Mouse (Mus musculus) embryonic facial prominence, embryonic 12.5 days (tissue): ENCODE results near the gene Nin. TPM values are rescaled to one million over a fixed set of nuclear protein-coding genes. Genes with fewer than 3 reads are reported as not detected.

Source experiments
- ATAC-seq: fragments of 200-750 bp; cut with Nextera tagmentation; 2 replicates; pipeline ENCODE4 v1.8.0; 2017; ENCODE audit not compliant: insufficient number of reproducible peaks, insufficient read depth, low FRiP score, low TSS enrichment
- H3K27ac ChIP-seq: fragments of 300-500 bp; sonication (generic); 2 replicates; pipeline ENCODE4 v1.5.1; 2016; ENCODE audit warnings: mild to moderate bottlenecking
- H3K27me3 ChIP-seq: fragments of 300-500 bp; sonication (generic); 2 replicates; pipeline ENCODE4 v1.6.1; 2016; ENCODE audit warnings: mild to moderate bottlenecking, moderate library complexity
- H3K36me3 ChIP-seq: fragments of 300-500 bp; sonication (generic); 2 replicates; pipeline ENCODE4 v1.6.1; 2016; ENCODE audit warnings: mild to moderate bottlenecking
- H3K4me1 ChIP-seq: fragments of 300-500 bp; sonication (generic); 2 replicates; pipeline ENCODE4 v1.6.1; 2016
- H3K4me2 ChIP-seq: fragments of 300-500 bp; sonication (generic); replicated peaks from 2 replicates; pipeline ENCODE4 v1.6.1; 2016; ENCODE audit warnings: mild to moderate bottlenecking, moderate library complexity
- H3K4me3 ChIP-seq: fragments of 300-500 bp; sonication (generic); 2 replicates; pipeline ENCODE4 v1.5.1; 2016; ENCODE audit warnings: mild to moderate bottlenecking
- H3K9ac ChIP-seq: fragments of 300-500 bp; sonication (generic); 2 replicates; pipeline ENCODE4 v1.6.1; 2016; ENCODE audit warnings: mild to moderate bottlenecking, moderate library complexity
- H3K9me3 ChIP-seq: fragments of 300-500 bp; sonication (generic); 2 replicates; pipeline ENCODE4 v1.6.1; 2016; ENCODE audit warnings: mild to moderate bottlenecking, moderate library complexity
- WGBS: fragments of 180-500 bp; shearing (Covaris S2); methylation state at CpG from one replicate; pipeline ENCODE4 v1.1.7; 2016; 5-methylcytosine and 5-hydroxymethylcytosine counted together
- polyA plus RNA-seq: library from polyadenylated mRNA; unstranded; fragments of >200 nt; fragmentation: Nextera tagmentation; extraction: Ambion mirVana; gene quantifications from 2 replicates; pipeline ENCODE4 v1.2.1, GENCODE M21; 2016

The Nin gene
- polyA plus RNA-seq, 1 experiment from 2014 or later, result 11.5 TPM

DNA sequence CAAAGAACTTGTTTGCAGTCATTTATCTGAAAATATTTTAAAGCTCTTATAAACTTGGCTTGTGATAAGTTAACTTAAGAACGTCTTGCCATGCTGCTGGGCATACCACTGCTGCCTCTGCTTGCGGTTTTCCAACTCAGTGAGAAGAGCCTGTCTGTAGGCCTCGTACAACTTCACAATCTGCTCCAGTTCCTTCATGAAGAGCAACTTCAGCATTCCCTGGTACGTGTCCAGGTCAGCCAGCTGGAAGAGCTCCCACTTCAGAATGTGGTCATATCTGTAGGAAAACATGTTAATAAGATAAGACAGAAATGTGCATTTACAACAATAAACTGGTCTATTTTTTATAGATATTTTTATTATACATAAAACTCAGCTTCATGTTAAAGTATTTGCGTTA lies 147.4 kb downstream of the Nin start:
- H3K9me3 ChIP-seq, result no peaks in the 10 kb centered on the region
- no peak for ATAC-seq
- no peak overlapping the region for H3K4me2 ChIP-seq
- 89% methylated on average over 5 of the region's 5 CpGs for WGBS
- H3K36me3 ChIP-seq, result peaks cover 72% of the 10 kb centered on the region
- no peak overlapping the region for H3K9ac ChIP-seq
- peaks cover 3% of the 10 kb centered on the region; the same call in 1 of the 2 replicates for H3K4me1 ChIP-seq
- H3K27ac ChIP-seq, result no peak overlapping the region
- H3K4me3 ChIP-seq, result no peak overlapping the region
- no peaks in the 10 kb centered on the region for H3K27me3 ChIP-seq

DNA sequence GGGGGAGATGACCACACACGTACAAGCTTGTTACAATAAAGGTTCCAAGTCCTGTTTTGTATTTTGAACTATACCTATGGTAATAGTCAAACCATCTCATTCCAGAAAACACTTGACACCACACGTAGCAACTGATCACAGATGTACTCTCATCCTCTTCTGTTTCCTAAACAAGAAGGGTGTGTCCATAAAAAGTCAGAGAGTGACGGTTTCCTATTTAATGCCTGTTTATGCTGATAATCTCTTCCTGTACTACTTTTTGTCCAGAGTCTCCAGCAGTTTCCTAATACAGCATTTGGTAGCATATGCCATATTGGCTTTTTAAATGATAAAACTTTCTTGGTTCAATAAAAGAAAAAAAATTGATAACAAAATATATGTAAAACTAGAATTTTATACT lies 147.9 kb downstream of the Nin start:
- H3K27me3 ChIP-seq, result no peaks in the 10 kb centered on the region
- H3K27ac ChIP-seq, result no peak overlapping the region
- H3K9me3 ChIP-seq, result no peaks in the 10 kb centered on the region
- no peak overlapping the region for H3K4me3 ChIP-seq
- peaks cover 3% of the 10 kb centered on the region; the same call in 1 of the 2 replicates for H3K4me1 ChIP-seq
- ATAC-seq, result no peak
- no peak overlapping the region for H3K9ac ChIP-seq
- H3K4me2 ChIP-seq, result no peak overlapping the region
- peaks cover 70% of the 10 kb centered on the region for H3K36me3 ChIP-seq
- 90% methylated on average over 3 of the region's 3 CpGs for WGBS

- H3K9ac ChIP-seq, result no peak overlapping the region
- no peaks in the 10 kb centered on the region for H3K9me3 ChIP-seq
- ATAC-seq, result no peak
- 90% methylated on average over 6 of the region's 6 CpGs for WGBS
- no peak overlapping the region for H3K4me3 ChIP-seq
- H3K36me3 ChIP-seq, result peaks cover 53% of the 10 kb centered on the region
- H3K27me3 ChIP-seq, result no peaks in the 10 kb centered on the region
- H3K4me1 ChIP-seq, result peaks cover 2% of the 10 kb centered on the region; the same call in 1 of the 2 replicates
- H3K27ac ChIP-seq, result no peak overlapping the region
- H3K4me2 ChIP-seq, result no peak overlapping the region
Measured at GRCm38 (mm10) chr12:69963141-69963540, 150.4 kb downstream of the Nin start.

GRCm38 (mm10) chr12:69962468-69962867 lies 151.0 kb downstream of the Nin start:
- no peaks in the 10 kb centered on the region for H3K27me3 ChIP-seq
- no peak overlapping the region for H3K9ac ChIP-seq
- H3K4me3 ChIP-seq, result no peak overlapping the region
- peaks cover 47% of the 10 kb centered on the region for H3K36me3 ChIP-seq
- H3K4me2 ChIP-seq, result no peak overlapping the region
- H3K9me3 ChIP-seq, result no peaks in the 10 kb centered on the region
- no peaks in the 10 kb centered on the region for H3K4me1 ChIP-seq
- H3K27ac ChIP-seq, result no peak overlapping the region
- ATAC-seq, result no peak
- 71% methylated on average over 4 of the region's 4 CpGs for WGBS

Other genes starting within 250 kb of the Nin start
- 9.4 and 14.2 TPM in 2 replicates for gene Atl1, start 221.1 kb downstream of the Nin start, polyA plus RNA-seq
- gene Map4k5, start 220.5 kb downstream of the Nin start, polyA plus RNA-seq, result 48.7 and 49.2 TPM in 2 replicates
- 11.9 and 12.9 TPM in 2 replicates for gene Sav1, start 126.7 kb downstream of the Nin start, polyA plus RNA-seq
- gene Abhd12b, start 40.4 kb upstream of the Nin start, polyA plus RNA-seq, result 0.09 and 0.25 TPM in 2 replicates
- gene Pygl, start 117.8 kb upstream of the Nin start, polyA plus RNA-seq, result 9.7 and 10.3 TPM in 2 replicates
- 3.0 and 4.5 TPM in 2 replicates for gene Trim9, start 233.9 kb upstream of the Nin start, polyA plus RNA-seq